Comparison of ENCODE assay signal across 8 mouse cellular contexts in the genomic region with DNA sequence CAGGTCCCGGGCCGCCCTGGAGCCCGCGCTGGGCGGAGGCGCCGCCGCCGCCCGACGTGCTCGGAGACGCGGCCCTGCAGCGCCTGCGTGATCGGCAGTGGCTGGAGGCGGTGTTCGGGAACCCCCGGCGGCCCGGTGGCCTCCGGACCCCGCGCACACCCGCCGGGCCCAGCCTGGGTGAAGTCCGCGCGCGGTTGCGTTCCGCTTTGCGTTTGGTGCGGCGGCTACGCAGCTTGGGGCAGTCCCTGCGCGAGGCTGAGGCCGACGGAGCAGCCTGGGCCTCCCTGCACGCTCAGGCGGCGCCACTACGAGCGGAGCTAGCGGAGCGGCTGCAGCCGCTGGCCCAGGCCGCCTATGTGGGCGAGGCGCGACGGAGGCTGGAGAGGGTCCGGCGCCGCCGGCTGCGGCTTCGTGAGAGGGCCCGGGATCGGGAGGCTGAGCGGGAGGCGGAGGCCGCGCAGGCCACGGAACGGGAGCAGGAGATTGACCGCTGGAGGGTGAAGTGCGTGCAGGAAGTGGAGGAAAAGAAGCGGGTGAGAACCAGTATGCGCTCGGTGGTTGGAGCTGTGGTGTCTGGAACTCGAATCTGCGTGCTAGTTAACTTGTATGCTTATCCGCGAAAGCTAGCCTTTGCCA. TPM values are rescaled to one million over a fixed set of nuclear protein-coding genes. Genes with fewer than 3 reads are reported as not detected.
DNase-seq lines count a peak whose midpoint lies in the region; ATAC-seq and TF ChIP-seq lines count a peak whose summit lies in the region.

No protein-coding gene starts in this region.

- H3K4me3 ChIP-seq in intestine, embryonic 16.5 days (ENCODE audit: low read length), result peak overlapping the region; percentile 100
- H3K4me3 ChIP-seq in limb, embryonic 12.5 days (replicated peaks), result peak overlapping the region; percentile 100
- H3K4me3 ChIP-seq in midbrain, embryonic 12.5 days, result peak overlapping the region; percentile 96
- peak overlapping the region; percentile 95 for H3K4me3 ChIP-seq in small intestine, adult 2 months (ENCODE audit: low read depth, low read length)

- no peak for TF ChIP-seq CTCF in small intestine, adult 2 months (IDR thresholded peaks at IDR 0.05; ENCODE audit: extremely low read depth, insufficient read length, insufficient replicate concordance, low read depth, low read length)

- peak overlapping the region; percentile 98 for H3K27ac ChIP-seq in intestine, embryonic 16.5 days (ENCODE audit: low read length)
- H3K27ac ChIP-seq in limb, embryonic 12.5 days, result peak overlapping the region; percentile 95
- H3K27ac ChIP-seq in midbrain, embryonic 12.5 days (replicated peaks), result peak overlapping the region; percentile 92
- peak overlapping the region; percentile 88 for H3K27ac ChIP-seq in small intestine, adult 2 months (ENCODE audit: insufficient read depth, low read depth, low read length)

- WGBS in intestine, embryonic 16.5 days, result under 1% methylated on average over 59 of the region's 77 CpGs
- under 1% methylated on average over 77 of the region's 77 CpGs for WGBS in limb, embryonic 12.5 days
- WGBS in midbrain, embryonic 12.5 days, result under 1% methylated on average over 76 of the region's 77 CpGs
- under 1% methylated on average over 77 of the region's 77 CpGs for WGBS in small intestine, adult 2 months

- peak overlapping the region; percentile 99 for H3K9ac ChIP-seq in intestine, embryonic 16.5 days (ENCODE audit: low read depth, low read length)
- peak overlapping the region; percentile 98 for H3K9ac ChIP-seq in limb, embryonic 12.5 days (replicated peaks)
- H3K9ac ChIP-seq in midbrain, embryonic 12.5 days (replicated peaks), result peak overlapping the region; percentile 96

- no peak; the same call in 1 of the 2 replicates for TF ChIP-seq POLR2A in small intestine, adult 2 months (IDR thresholded peaks at IDR 0.05; ENCODE audit: low read depth, low read length)

- H3K27me3 ChIP-seq in intestine, embryonic 16.5 days (replicated peaks; ENCODE audit: control insufficient read depth, insufficient read depth, low read length), result no peaks in the 10 kb centered on the region
- H3K27me3 ChIP-seq in limb, embryonic 12.5 days, result no peaks in the 10 kb centered on the region; the same call in 1 of the 2 replicates
- no peaks in the 10 kb centered on the region for H3K27me3 ChIP-seq in midbrain, embryonic 12.5 days
- no peaks in the 10 kb centered on the region for H3K27me3 ChIP-seq in small intestine, adult 2 months (ENCODE audit: control insufficient read depth, insufficient read depth, low read length)

- H3K4me1 ChIP-seq in intestine, embryonic 16.5 days (ENCODE audit: control insufficient read depth, insufficient read depth, low read length), result peaks cover 12% of the 10 kb centered on the region
- H3K4me1 ChIP-seq in limb, embryonic 12.5 days (replicated peaks), result peaks cover 15% of the 10 kb centered on the region
- H3K4me1 ChIP-seq in midbrain, embryonic 12.5 days, result peaks cover 15% of the 10 kb centered on the region
- H3K4me1 ChIP-seq in small intestine, adult 2 months (ENCODE audit: control insufficient read depth, insufficient read depth, insufficient read length, low read length), result 0 out of 2 replicates have a peak, but pooled peaks cover 3% of the 10 kb centered on the region

- peak; percentile 25 to 58 for DNase-seq in left cerebral cortex, adult 18-20 months (ENCODE audit: low spot score in 2 of 2)
- DNase-seq in left cerebral cortex, adult 11 months (ENCODE audit: low spot score), result no peak
- peak; percentile 44 for DNase-seq in gastrocnemius, postnatal 14 days

- peak overlapping the region; percentile 75 for H3K4me2 ChIP-seq in intestine, embryonic 16.5 days (ENCODE audit: low read depth, low read length)
- peak overlapping the region; percentile 90 for H3K4me2 ChIP-seq in limb, embryonic 12.5 days
- peak overlapping the region; percentile 96 for H3K4me2 ChIP-seq in midbrain, embryonic 12.5 days (replicated peaks)

- 0 out of 2 replicates have a peak, but pooled peaks cover 3% of the 10 kb centered on the region for H3K9me3 ChIP-seq in intestine, embryonic 16.5 days (ENCODE audit: control insufficient read depth, low read length)
- H3K9me3 ChIP-seq in limb, embryonic 12.5 days, result no peaks in the 10 kb centered on the region
- no peaks in the 10 kb centered on the region for H3K9me3 ChIP-seq in midbrain, embryonic 12.5 days

- intact Hi-C loops in gastrocnemius, postnatal 14 days (cut with DNase I; ENCODE audit: low total_unique reads), result loop anchor here (2.0 kb wide), 1 partner anchor 26 kb away; no protein-coding TSS in a partner anchor

- ATAC-seq in common myeloid progenitor, adult 5-6 weeks (replicated peaks; ENCODE audit: low read depth, poor library complexity, severe bottlenecking), result peak; percentile 43; the same call in 1 of the 2 replicates
- ATAC-seq in intestine, embryonic 16.5 days, result peak; percentile 82
- ATAC-seq in limb, embryonic 12.5 days (ENCODE audit: insufficient number of reproducible peaks, insufficient read depth, low FRiP score, low TSS enrichment, low read depth), result 0 out of 2 replicates have a peak, but pooled peaks have one; percentile 56
- ATAC-seq in midbrain, embryonic 12.5 days (ENCODE audit: low FRiP score, low read depth), result peak; percentile 66

- no peaks in the 10 kb centered on the region for H3K36me3 ChIP-seq in intestine, embryonic 16.5 days (ENCODE audit: control insufficient read depth, insufficient read depth, low read length)
- no peaks in the 10 kb centered on the region for H3K36me3 ChIP-seq in limb, embryonic 12.5 days
- no peaks in the 10 kb centered on the region for H3K36me3 ChIP-seq in midbrain, embryonic 12.5 days
- H3K36me3 ChIP-seq in small intestine, adult 2 months (ENCODE audit: control insufficient read depth, insufficient read depth, low read length), result no peaks in the 10 kb centered on the region

RNA-seq across cellular contexts. Expression of gene Pdcd7, which starts 0.7 kb away (rescaled TPM):
- 10 to 100 TPM; 27.1 to 30.6 TPM for total RNA-seq in left cerebral cortex, adult 18-20 months (2021)
- 24.3 and 29.0 TPM in 2 replicates for total RNA-seq in common myeloid progenitor, adult 5-6 weeks (2017)
- 10 to 100 TPM in 1 of 2 experiments, 1 to 10 TPM in 1; 9.1 to 13.2 TPM for total RNA-seq in gastrocnemius, postnatal 14 days (2021)
- polyA plus RNA-seq in intestine, embryonic 16.5 days (2015; fragmentation: Nextera tagmentation; extraction: Ambion mirVana), result 3.4 and 3.5 TPM in 2 replicates
- 17.0 and 18.3 TPM in 2 replicates for polyA plus RNA-seq in limb, embryonic 12.5 days (2016; fragmentation: Nextera tagmentation; extraction: Ambion mirVana)
- polyA plus RNA-seq in midbrain, embryonic 12.5 days (2016; fragmentation: Nextera tagmentation; extraction: Ambion mirVana), result 12.2 and 14.3 TPM in 2 replicates
- 9.2 and 12.9 TPM in 2 replicates for polyA plus RNA-seq in small intestine, adult 2 months (2012; rRNA removed)

RNA-seq across cellular contexts. Expression of gene Ubap1l, which starts 14.2 kb away (rescaled TPM):
- 1 to 10 TPM; 4.0 to 5.2 TPM for total RNA-seq in left cerebral cortex, adult 18-20 months (2021)
- not detected in 2 replicates for total RNA-seq in common myeloid progenitor, adult 5-6 weeks (2017)
- total RNA-seq in gastrocnemius, postnatal 14 days (2021), result under 1 TPM; 0.14 to 0.38 TPM
- 0.16 and 0.18 TPM in 2 replicates for polyA plus RNA-seq in intestine, embryonic 16.5 days (2015; fragmentation: Nextera tagmentation; extraction: Ambion mirVana)
- polyA plus RNA-seq in limb, embryonic 12.5 days (2016; fragmentation: Nextera tagmentation; extraction: Ambion mirVana), result 0.15 and 0.44 TPM in 2 replicates
- polyA plus RNA-seq in midbrain, embryonic 12.5 days (2016; fragmentation: Nextera tagmentation; extraction: Ambion mirVana), result 0.17 and 0.65 TPM in 2 replicates
- 0.43 and 0.51 TPM in 2 replicates for polyA plus RNA-seq in small intestine, adult 2 months (2012; rRNA removed)

RNA-seq across cellular contexts. Expression of gene Kbtbd13, which starts 44.9 kb away (rescaled TPM):
- under 1 TPM in 1 of 2 experiments, not detected in 1; 0.16 TPM for total RNA-seq in left cerebral cortex, adult 18-20 months (2021)
- 0.55 TPM in 1 of 2 replicates, not detected in the other for total RNA-seq in common myeloid progenitor, adult 5-6 weeks (2017)
- 10 to 100 TPM in 1 of 2 experiments, 1 to 10 TPM in 1; 5.5 to 10.2 TPM for total RNA-seq in gastrocnemius, postnatal 14 days (2021)
- polyA plus RNA-seq in intestine, embryonic 16.5 days (2015; fragmentation: Nextera tagmentation; extraction: Ambion mirVana), result 2.5 and 3.4 TPM in 2 replicates
- polyA plus RNA-seq in limb, embryonic 12.5 days (2016; fragmentation: Nextera tagmentation; extraction: Ambion mirVana), result 1.3 and 1.7 TPM in 2 replicates
- polyA plus RNA-seq in midbrain, embryonic 12.5 days (2016; fragmentation: Nextera tagmentation; extraction: Ambion mirVana), result 0.37 and 0.45 TPM in 2 replicates
- polyA plus RNA-seq in small intestine, adult 2 months (2012; rRNA removed), result 0.20 and 0.57 TPM in 2 replicates

RNA-seq across cellular contexts. Expression of gene Rasl12, which starts 51.7 kb away (rescaled TPM):
- total RNA-seq in left cerebral cortex, adult 18-20 months (2021), result 1 to 10 TPM; 2.4 to 2.7 TPM
- 0.14 TPM in 1 of 2 replicates, not detected in the other for total RNA-seq in common myeloid progenitor, adult 5-6 weeks (2017)
- 1 to 10 TPM; 6.7 to 7.7 TPM for total RNA-seq in gastrocnemius, postnatal 14 days (2021)
- 5.0 and 5.5 TPM in 2 replicates for polyA plus RNA-seq in intestine, embryonic 16.5 days (2015; fragmentation: Nextera tagmentation; extraction: Ambion mirVana)
- polyA plus RNA-seq in limb, embryonic 12.5 days (2016; fragmentation: Nextera tagmentation; extraction: Ambion mirVana), result 9.4 and 10.4 TPM in 2 replicates
- 6.5 TPM in 2 replicates for polyA plus RNA-seq in midbrain, embryonic 12.5 days (2016; fragmentation: Nextera tagmentation; extraction: Ambion mirVana)
- 1.4 and 2.3 TPM in 2 replicates for polyA plus RNA-seq in small intestine, adult 2 months (2012; rRNA removed)

RNA-seq across cellular contexts. Expression of gene Clpx, which starts 52.5 kb away (rescaled TPM):
- 10 to 100 TPM; 29.0 to 29.1 TPM for total RNA-seq in left cerebral cortex, adult 18-20 months (2021)
- total RNA-seq in common myeloid progenitor, adult 5-6 weeks (2017), result 50.2 and 53.4 TPM in 2 replicates
- total RNA-seq in gastrocnemius, postnatal 14 days (2021), result 10 to 100 TPM; 56.9 to 75.9 TPM
- 46.6 and 49.7 TPM in 2 replicates for polyA plus RNA-seq in intestine, embryonic 16.5 days (2015; fragmentation: Nextera tagmentation; extraction: Ambion mirVana)
- polyA plus RNA-seq in limb, embryonic 12.5 days (2016; fragmentation: Nextera tagmentation; extraction: Ambion mirVana), result 60.0 and 60.8 TPM in 2 replicates
- polyA plus RNA-seq in midbrain, embryonic 12.5 days (2016; fragmentation: Nextera tagmentation; extraction: Ambion mirVana), result 43.0 and 44.3 TPM in 2 replicates
- 5.8 and 7.5 TPM in 2 replicates for polyA plus RNA-seq in small intestine, adult 2 months (2012; rRNA removed)
